Mouse (Mus musculus) stomach, postnatal 0 days (tissue): ENCODE data around the gene Ugt2b5.

Experiments
- CTCF ChIP-seq: IDR thresholded peaks from 2 replicates; pipeline ENCODE4 v1.5.1; 2016; ENCODE audit warnings: antibody characterized with exemption, low read depth, mild to moderate bottlenecking, moderate library complexity
- EP300 ChIP-seq: optimal IDR thresholded peaks from 2 replicates; pipeline ENCODE3; 2016; ENCODE audit warnings: antibody characterized with exemption

GRCm38 (mm10) chr5:87086269-87086668, 53.8 kb downstream of the Ugt2b5 start:
- no peak for TF ChIP-seq CTCF
- TF ChIP-seq EP300 = no peak
